Mouse (Mus musculus) mammary gland, adult 2 months (tissue): ENCODE results near the gene Prss34. TPM values are rescaled to one million over a fixed set of nuclear protein-coding genes. Genes with fewer than 3 reads are reported as not detected.

Source experiments
- polyA plus RNA-seq: library from polyadenylated mRNA; depleted of rRNA; stranded (reverse); fragments of >200 nt; gene quantifications from 2 replicates; pipeline ENCODE4 v1.2.3, GENCODE M21; 2012; ENCODE audit warnings: low replicate concordance; rRNA removed

The Prss34 gene
- 1.1 and 1.4 TPM in 2 replicates for polyA plus RNA-seq

DNA sequence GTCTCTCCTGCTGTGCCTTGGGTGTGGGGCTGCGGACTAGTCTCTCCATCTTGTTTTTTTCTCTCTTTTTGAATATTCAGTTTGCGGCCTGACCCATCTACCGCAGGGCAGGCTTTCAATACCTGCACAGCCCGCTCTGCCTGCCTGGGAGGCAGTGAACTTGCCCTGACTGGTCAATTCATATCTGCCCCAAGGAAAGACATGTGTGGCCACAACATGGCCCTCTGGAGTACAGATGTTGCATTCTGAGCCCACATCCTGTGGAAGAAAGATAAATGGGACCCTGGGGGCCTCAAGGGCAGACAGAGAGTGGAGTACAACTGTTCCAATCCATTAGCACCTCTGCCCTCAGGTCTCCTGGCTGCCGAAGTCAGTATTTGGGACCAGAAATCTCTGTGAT, at the start of gene Prss34:
TSS of gene Prss34 (plus strand) at position 301 of the 400 bp plus-strand sequence.

GRCm38 (mm10) chr17:25256140-25256754, 41.9 kb upstream of the Prss34 start, which contains the start of gene Baiap3:
Baiap3 (minus strand) TSS chr17:25256364.

GRCm38 (mm10) chr17:25274571-25275346, 23.4 kb upstream of the Prss34 start, which contains the start of gene Ube2i:
Ube2i (minus strand) TSS chr17:25274622.

DNA sequence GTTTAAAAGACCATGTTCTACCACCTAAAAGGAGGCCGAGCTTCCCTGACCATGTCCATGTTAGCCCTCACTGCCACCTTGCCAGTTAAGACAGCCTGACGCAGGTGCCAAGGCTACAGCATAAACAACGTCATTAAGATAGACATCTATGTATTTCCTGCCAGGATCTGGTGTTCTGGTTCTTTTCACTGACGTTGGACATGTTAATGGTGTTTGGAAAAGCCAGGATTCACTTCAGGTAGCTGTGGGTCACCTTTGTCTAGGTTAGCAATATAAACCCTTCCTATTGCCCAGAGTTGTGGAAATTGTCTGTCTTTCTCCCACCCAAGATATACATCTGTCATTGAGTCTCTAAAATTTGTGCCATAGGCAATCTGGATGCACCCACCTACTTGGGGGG, 10.2 kb downstream of the Prss34 start, which contains the start of gene Prss28:
TSS of gene Prss28 (plus strand) at position 301 of the 400 bp plus-strand sequence.

DNA sequence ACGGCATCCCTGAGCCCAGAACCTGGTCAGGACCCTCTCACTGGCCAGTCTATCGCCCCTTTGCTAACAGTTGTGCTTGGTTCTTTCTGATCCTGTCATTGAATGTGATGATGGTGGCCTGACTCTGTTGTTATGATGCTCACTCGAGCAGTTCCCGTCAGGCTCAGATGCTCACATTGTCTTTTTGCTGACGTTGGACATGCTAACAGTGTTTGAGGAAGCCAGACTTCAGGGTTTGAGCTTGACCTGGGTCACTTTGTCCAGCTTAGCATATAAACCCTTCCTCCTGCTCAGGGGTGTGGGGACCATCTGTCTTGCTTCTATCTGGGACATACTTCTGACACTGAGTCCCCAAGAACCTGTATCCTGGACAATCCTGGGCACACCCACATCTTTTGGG, 20.2 kb downstream of the Prss34 start, which contains the start of gene Prss29:
TSS of gene Prss29 (plus strand) at position 301 of the 400 bp plus-strand sequence.

DNA sequence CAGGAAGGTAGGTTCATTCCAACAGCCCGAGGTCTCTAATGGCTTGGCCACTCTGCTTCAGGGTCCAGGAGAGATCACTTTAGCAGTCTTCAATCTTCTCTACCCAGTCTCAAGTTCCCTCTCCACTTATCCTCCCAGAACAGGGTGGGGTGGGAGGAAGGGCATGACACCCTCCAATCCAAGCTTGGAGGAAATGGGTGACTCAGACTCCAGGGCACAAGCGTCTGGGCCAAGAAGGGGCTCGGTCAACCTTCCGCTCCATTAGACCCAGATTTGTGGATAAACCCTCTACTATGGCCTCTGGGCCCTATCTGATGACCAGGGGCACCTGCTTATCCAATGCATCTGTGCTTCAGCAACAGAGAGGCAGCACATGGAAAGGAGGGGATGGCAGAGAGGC, 47.3 kb downstream of the Prss34 start, which contains the start of gene Tpsab1:
TSS of gene Tpsab1 (minus strand) at position 101 of the 400 bp plus-strand sequence.

Other genes starting within 250 kb of the Prss34 start
- 39.7 and 51.0 TPM in 2 replicates for gene Tmem204, start 214.8 kb upstream of the Prss34 start, polyA plus RNA-seq
- 25.0 and 25.6 TPM in 2 replicates for gene Telo2, start 182.4 kb upstream of the Prss34 start, polyA plus RNA-seq
- 0.20 TPM in 1 of 2 replicates, not detected in the other for gene Ptx4, start 177.6 kb upstream of the Prss34 start, polyA plus RNA-seq
- 37.0 and 43.4 TPM in 2 replicates for gene Clcn7, start 165.0 kb upstream of the Prss34 start, polyA plus RNA-seq
- gene Ccdc154, start 135.9 kb upstream of the Prss34 start, polyA plus RNA-seq = not detected in 2 replicates
- gene Gm38655, start 122.9 kb upstream of the Prss34 start, polyA plus RNA-seq = not detected in 2 replicates
- gene BC003965, start 113.8 kb upstream of the Prss34 start, polyA plus RNA-seq = 12.1 and 15.0 TPM in 2 replicates
- gene Unkl, start 110.0 kb upstream of the Prss34 start, polyA plus RNA-seq = 16.7 and 34.5 TPM in 2 replicates
- 33.3 and 36.1 TPM in 2 replicates for gene Gnptg, start 58.3 kb upstream of the Prss34 start, polyA plus RNA-seq
- 19.2 and 25.1 TPM in 2 replicates for gene Tsr3, start 58.2 kb upstream of the Prss34 start, polyA plus RNA-seq
- gene Baiap3, start 42.0 kb upstream of the Prss34 start, polyA plus RNA-seq = 6.9 and 16.3 TPM in 2 replicates
- 95.6 and 146 TPM in 2 replicates for gene Ube2i, start 23.8 kb upstream of the Prss34 start, polyA plus RNA-seq
- not detected in 2 replicates for gene Prss28, start 10.3 kb downstream of the Prss34 start, polyA plus RNA-seq
- not detected in 2 replicates for gene Prss29, start 20.3 kb downstream of the Prss34 start, polyA plus RNA-seq
- gene Tpsab1, start 47.2 kb downstream of the Prss34 start, polyA plus RNA-seq = 1.5 and 2.0 TPM in 2 replicates
- 130 and 146 TPM in 2 replicates for gene Tpsb2, start 67.9 kb downstream of the Prss34 start, polyA plus RNA-seq
- 4.0 and 4.8 TPM in 2 replicates for gene Tpsg1, start 70.9 kb downstream of the Prss34 start, polyA plus RNA-seq
- 3.6 and 3.7 TPM in 2 replicates for gene Cacna1h, start 135.4 kb downstream of the Prss34 start, polyA plus RNA-seq
- not detected in 2 replicates for gene Tekt4, start 156.2 kb downstream of the Prss34 start, polyA plus RNA-seq
- gene Sstr5, start 198.9 kb downstream of the Prss34 start, polyA plus RNA-seq = not detected in 2 replicates